Mouse (Mus musculus) heart, embryonic 11.5 days (tissue): ENCODE results near the gene March4. TPM values are rescaled to one million over a fixed set of nuclear protein-coding genes. Genes with fewer than 3 reads are reported as not detected.

Experiments
- ATAC-seq: fragments of 200-750 bp; cut with Nextera tagmentation; replicated peaks from 2 replicates; pipeline ENCODE4 v1.8.0; 2017; ENCODE audit warnings: moderate library complexity; ENCODE audit not compliant: insufficient number of reproducible peaks, low FRiP score, low TSS enrichment
- H3K27ac ChIP-seq: fragments of 300-500 bp; sonication (generic); 2 replicates; pipeline ENCODE4 v1.5.1; 2014; ENCODE audit warnings: mild to moderate bottlenecking, low read depth, low read length
- H3K27me3 ChIP-seq: fragments of 300-500 bp; sonication (generic); 2 replicates; pipeline ENCODE4 v1.6.1; 2014; ENCODE audit warnings: mild to moderate bottlenecking, low read length, mixed read lengths; ENCODE audit not compliant: control insufficient read depth, insufficient read depth
- H3K36me3 ChIP-seq: fragments of 300-500 bp; sonication (generic); 2 replicates; pipeline ENCODE4 v1.6.1; 2014; ENCODE audit warnings: mild to moderate bottlenecking, low read length, moderate library complexity, mixed read lengths; ENCODE audit not compliant: control insufficient read depth, insufficient read depth
- H3K4me1 ChIP-seq: fragments of 300-500 bp; sonication (generic); 2 replicates; pipeline ENCODE4 v1.6.1; 2014; ENCODE audit warnings: low read length; ENCODE audit not compliant: control insufficient read depth, insufficient read depth
- H3K4me2 ChIP-seq: fragments of 300-500 bp; sonication (generic); 2 replicates; pipeline ENCODE4 v1.6.1; 2014; ENCODE audit warnings: mild to moderate bottlenecking, moderate library complexity
- H3K4me3 ChIP-seq: fragments of 300-500 bp; sonication (generic); 2 replicates; pipeline ENCODE4 v1.5.1; 2014; ENCODE audit warnings: low read depth, low read length
- H3K9ac ChIP-seq: fragments of 300-500 bp; sonication (generic); 2 replicates; pipeline ENCODE4 v1.6.1; 2014; ENCODE audit warnings: mild to moderate bottlenecking, low read depth, low read length, moderate library complexity
- H3K9me3 ChIP-seq: fragments of 300-500 bp; sonication (generic); replicated peaks from 2 replicates; pipeline ENCODE4 v1.6.1; 2016; ENCODE audit warnings: low read length; ENCODE audit not compliant: control insufficient read depth
- WGBS: fragments of 180-500 bp; shearing (Covaris S2); extraction: QIAGEN DNeasy Blood & Tissue Kit; methylation state at CpG from one replicate; pipeline ENCODE4 v1.1.7; 2014; ENCODE audit not compliant: insufficient replicate concordance; 5-methylcytosine and 5-hydroxymethylcytosine counted together
- polyA plus RNA-seq: library from polyadenylated mRNA; unstranded; fragments of >200 nt; fragmentation: Nextera tagmentation; extraction: Ambion mirVana; gene quantifications from 2 replicates; pipeline ENCODE4 v1.2.1, GENCODE M21; 2014

Gene March4
- polyA plus RNA-seq, 1 experiment from 2014 or later: not detected

DNA sequence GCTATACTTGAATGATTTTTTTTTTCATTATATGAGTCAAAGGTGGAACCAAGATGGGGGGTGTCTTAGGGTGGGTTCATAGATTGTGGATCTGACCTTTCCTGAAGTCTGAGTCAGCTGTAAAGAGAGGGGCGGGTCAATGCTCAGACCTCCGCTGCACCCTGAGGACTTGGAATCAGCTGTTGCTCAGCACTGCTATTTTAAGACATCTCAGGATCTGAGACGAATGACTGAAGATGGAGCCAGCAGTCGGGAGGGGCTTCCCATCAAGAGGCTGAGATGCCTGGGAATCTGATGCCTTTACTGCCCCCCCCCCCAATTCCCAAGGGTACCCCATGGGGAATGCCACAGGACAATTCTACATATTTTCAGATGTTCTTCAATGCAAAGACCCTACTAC, 85.9 kb downstream of the March4 start:
- no peak for ATAC-seq
- Histone ChIP-seq H3K4me2 (no peak overlapping the region), H3K9me3 (no peaks in the 10 kb centered on the region), H3K4me3 (no peak overlapping the region), H3K4me1 (no peaks in the 10 kb centered on the region), H3K27me3 (no peaks in the 10 kb centered on the region), H3K27ac (no peak overlapping the region), H3K9ac (no peak overlapping the region), H3K36me3 (no peaks in the 10 kb centered on the region)
- 38% methylated on average over 4 of the region's 4 CpGs for WGBS

- H3K4me3 ChIP-seq: no peak overlapping the region
- no peaks in the 10 kb centered on the region for H3K4me1 ChIP-seq
- no peak overlapping the region for H3K27ac ChIP-seq
- H3K36me3 ChIP-seq: no peaks in the 10 kb centered on the region
- H3K9ac ChIP-seq: no peak overlapping the region
- 75% methylated on average over 3 of the region's 3 CpGs for WGBS
- H3K27me3 ChIP-seq: no peaks in the 10 kb centered on the region
- no peak overlapping the region for H3K4me2 ChIP-seq
- no peaks in the 10 kb centered on the region for H3K9me3 ChIP-seq
- ATAC-seq: no peak
These were observed 87.0 kb downstream of the March4 start for GRCm38 (mm10) chr1:72449752-72450151.

DNA sequence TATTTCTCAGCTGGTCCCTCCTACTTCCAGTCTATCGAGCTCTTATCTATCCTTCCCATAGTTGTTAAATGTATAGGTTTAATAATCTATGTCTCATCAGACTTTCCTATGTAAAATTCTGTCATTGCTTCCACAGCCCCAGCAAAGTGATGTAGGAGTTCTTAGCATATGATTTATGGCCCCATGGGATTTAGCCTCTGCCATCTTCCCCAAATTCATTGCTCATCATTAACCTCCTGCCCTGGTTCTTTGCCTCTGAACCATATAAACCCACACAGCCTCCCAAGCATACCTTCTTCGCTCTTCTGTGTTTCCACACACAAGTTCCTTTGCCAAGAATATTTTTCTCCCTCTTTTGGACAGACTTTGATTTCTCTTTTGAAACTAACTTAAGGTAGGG, 94.0 kb downstream of the March4 start:
- no peaks in the 10 kb centered on the region for H3K36me3 ChIP-seq
- ATAC-seq: no peak
- WGBS: 77% methylated on average over 2 of the region's 2 CpGs
- H3K27ac ChIP-seq: no peak overlapping the region
- no peak overlapping the region for H3K4me3 ChIP-seq
- H3K27me3 ChIP-seq: no peaks in the 10 kb centered on the region
- H3K4me2 ChIP-seq: no peak overlapping the region
- H3K9me3 ChIP-seq: no peaks in the 10 kb centered on the region
- no peaks in the 10 kb centered on the region for H3K4me1 ChIP-seq
- no peak overlapping the region for H3K9ac ChIP-seq

DNA sequence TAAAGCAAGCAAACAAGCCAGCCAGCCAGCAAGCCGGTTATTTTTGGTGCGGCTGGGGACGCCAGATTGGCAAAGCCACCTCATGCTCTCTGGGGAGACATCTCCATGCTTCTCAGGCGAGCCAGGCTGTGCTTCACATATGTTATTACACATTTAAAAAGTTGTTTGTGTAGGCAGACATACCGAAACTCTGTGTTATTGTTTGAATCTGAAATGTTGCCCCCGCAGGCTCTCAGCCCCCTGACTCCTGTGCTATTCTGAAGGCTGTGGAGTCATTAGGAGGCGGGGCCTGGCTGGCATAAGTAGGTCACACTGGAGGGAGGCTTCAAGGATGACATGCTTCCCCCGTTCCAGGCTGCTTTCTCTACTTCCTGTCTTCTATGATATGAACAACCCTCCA, 97.6 kb downstream of the March4 start:
- WGBS: 66% methylated on average over 8 of the region's 8 CpGs
- no peaks in the 10 kb centered on the region for H3K36me3 ChIP-seq
- H3K27me3 ChIP-seq: no peaks in the 10 kb centered on the region
- H3K9ac ChIP-seq: no peak overlapping the region
- H3K27ac ChIP-seq: no peak overlapping the region
- no peaks in the 10 kb centered on the region for H3K9me3 ChIP-seq
- no peaks in the 10 kb centered on the region for H3K4me1 ChIP-seq
- H3K4me2 ChIP-seq: no peak overlapping the region
- no peak for ATAC-seq
- H3K4me3 ChIP-seq: no peak overlapping the region

DNA sequence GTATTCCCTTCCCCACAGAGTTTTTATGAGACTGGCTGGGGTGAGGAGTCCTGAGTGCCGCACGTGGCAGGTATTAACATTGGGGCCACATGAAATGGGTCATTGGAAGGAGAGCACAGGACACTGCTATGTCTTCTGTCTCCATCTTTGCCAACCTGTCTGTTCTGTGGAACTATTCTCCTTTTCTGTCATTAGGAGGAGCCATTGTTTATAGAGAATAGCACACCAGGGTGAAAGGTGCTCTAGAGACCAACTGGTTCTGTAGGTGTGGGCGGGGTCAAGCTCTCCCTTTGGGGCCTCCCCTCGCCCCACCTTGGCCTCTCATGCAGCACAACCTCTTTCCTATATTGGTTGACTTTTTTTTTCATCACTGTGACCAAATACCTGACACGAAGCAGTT, 99.8 kb downstream of the March4 start:
- Histone ChIP-seq H3K4me3 (no peak overlapping the region), H3K9ac (no peak overlapping the region), H3K27ac (no peak overlapping the region), H3K4me2 (no peak overlapping the region), H3K9me3 (no peaks in the 10 kb centered on the region), H3K27me3 (peaks cover 2% of the 10 kb centered on the region; the same call in 1 of the 2 replicates), H3K36me3 (no peaks in the 10 kb centered on the region), H3K4me1 (no peaks in the 10 kb centered on the region)
- WGBS: 68% methylated on average over 5 of the region's 5 CpGs
- no peak for ATAC-seq

GRCm38 (mm10) chr1:72434510-72434909, 102.2 kb downstream of the March4 start:
- H3K4me3 ChIP-seq: no peak overlapping the region
- no peak overlapping the region for H3K27ac ChIP-seq
- no peaks in the 10 kb centered on the region for H3K9me3 ChIP-seq
- H3K9ac ChIP-seq: no peak overlapping the region
- H3K27me3 ChIP-seq: peaks cover 2% of the 10 kb centered on the region; the same call in 1 of the 2 replicates
- H3K36me3 ChIP-seq: no peaks in the 10 kb centered on the region
- H3K4me2 ChIP-seq: no peak overlapping the region
- WGBS: 67% methylated on average over 3 of the region's 3 CpGs
- no peaks in the 10 kb centered on the region for H3K4me1 ChIP-seq
- no peak for ATAC-seq

DNA sequence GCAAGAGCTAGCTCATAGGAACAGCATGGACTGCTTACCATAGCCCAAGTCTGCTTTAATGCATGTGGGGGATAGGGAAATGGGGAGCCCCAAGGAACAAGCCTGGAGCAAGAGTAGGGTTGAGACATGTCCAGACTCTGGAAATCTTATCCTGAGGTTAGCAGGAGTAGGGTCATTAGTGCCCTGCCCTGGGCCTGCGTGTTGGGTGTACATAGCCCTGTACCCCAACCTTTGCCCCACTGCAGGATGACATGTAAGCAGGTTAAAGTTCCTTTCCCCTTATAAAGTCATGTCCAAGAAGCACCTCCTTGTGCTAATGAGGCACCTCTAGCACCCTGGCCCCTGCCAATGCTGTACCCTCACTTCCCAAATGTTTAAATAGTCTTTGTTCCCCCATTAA, 104.2 kb downstream of the March4 start:
- Histone ChIP-seq H3K27ac (no peak overlapping the region), H3K4me3 (no peak overlapping the region), H3K9me3 (no peaks in the 10 kb centered on the region), H3K4me1 (no peaks in the 10 kb centered on the region), H3K36me3 (no peaks in the 10 kb centered on the region), H3K9ac (no peak overlapping the region), H3K4me2 (no peak overlapping the region), H3K27me3 (peaks cover 2% of the 10 kb centered on the region; the same call in 1 of the 2 replicates)
- 71% methylated on average over 1 of the region's 1 CpGs for WGBS
- ATAC-seq: no peak

DNA sequence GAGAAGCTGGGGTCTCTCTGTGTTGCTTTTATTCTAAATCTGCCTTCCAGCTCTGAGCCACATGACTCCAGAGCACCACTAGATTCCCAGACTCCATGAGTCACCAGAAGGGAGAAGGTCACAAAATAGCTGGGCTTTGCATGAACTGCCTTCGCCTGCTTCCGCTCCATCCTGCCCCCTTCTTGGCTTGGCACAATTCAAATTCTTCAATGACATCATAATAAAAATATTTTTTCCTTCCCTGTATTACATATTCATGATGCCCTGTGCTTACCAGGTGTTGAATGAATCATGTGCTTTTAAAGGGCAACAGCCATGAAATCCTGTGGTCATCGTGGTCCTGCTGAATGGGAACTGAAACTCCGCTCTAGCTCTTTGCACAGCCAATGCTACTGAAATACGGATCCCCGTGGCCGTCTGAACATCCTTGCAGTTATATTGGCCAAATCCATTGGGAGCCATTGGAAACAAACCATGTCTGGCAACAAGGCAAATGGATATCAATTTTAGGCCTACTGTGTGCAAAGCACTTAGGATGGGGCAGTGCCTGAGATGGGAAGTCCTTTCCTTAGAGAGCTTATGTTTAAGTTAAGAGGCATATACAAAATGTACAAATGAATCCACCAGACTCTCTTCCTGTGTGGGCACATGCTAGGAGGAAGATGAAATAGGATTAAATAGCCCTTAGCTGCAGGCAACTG, 107.5 kb downstream of the March4 start:
- Histone ChIP-seq H3K36me3 (no peaks in the 10 kb centered on the region), H3K9me3 (no peaks in the 10 kb centered on the region), H3K4me2 (no peak overlapping the region), H3K27me3 (peaks cover 2% of the 10 kb centered on the region; the same call in 1 of the 2 replicates), H3K4me3 (no peak overlapping the region), H3K27ac (no peak overlapping the region), H3K4me1 (no peaks in the 10 kb centered on the region), H3K9ac (no peak overlapping the region)
- ATAC-seq: no peak
- WGBS: 83% methylated on average over 7 of the region's 7 CpGs

DNA sequence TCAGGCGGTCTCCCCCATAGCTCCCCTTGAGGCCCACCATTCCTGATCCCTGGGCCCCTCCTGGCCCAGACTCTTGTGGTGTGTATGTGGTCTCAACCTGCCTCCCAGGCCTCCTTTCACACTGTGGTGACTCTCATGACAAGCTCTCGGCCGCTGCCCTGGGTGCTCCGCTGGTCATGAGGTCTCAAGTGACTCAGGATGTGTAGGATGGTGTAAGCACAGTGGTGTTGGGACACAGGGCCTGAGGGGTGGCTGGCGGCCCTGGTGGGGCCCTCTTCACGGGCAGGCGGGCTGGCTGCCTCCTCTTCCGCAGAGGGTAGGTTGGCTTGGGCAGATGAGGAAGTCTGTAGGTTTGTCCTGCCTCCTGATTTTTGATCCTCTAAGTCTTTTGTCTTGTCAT, 108.2 kb downstream of the March4 start:
- ATAC-seq: no peak
- Histone ChIP-seq H3K36me3 (no peaks in the 10 kb centered on the region), H3K4me2 (no peak overlapping the region), H3K4me3 (no peak overlapping the region), H3K4me1 (no peaks in the 10 kb centered on the region), H3K27me3 (peaks cover 1% of the 10 kb centered on the region; the same call in 1 of the 2 replicates), H3K27ac (no peak overlapping the region), H3K9me3 (no peaks in the 10 kb centered on the region), H3K9ac (no peak overlapping the region)
- WGBS: 77% methylated on average over 8 of the region's 8 CpGs
